9 mouse cellular contexts compared by ENCODE assay signal in the genomic region with DNA sequence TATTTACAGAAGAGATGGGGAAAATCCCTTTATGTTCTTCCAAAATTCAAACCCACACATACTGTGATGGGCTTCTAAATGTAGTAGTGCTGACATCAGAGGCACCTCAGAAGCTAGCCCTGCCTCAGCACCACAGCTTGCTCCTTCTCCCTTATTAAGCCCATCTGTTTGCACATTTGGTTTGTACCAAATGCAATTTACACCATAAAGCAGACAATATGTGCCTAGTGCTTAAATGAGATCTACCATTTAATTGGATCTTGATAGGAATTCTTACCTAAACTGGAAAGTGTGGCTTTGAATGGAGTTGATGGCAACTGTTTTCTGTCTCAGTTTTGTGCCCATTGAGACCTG.
DNase-seq lines count a peak whose midpoint lies in the region; ATAC-seq and TF ChIP-seq lines count a peak whose summit lies in the region.
"Had no signal": no experiment of that assay in that cellular context is flagged by ENCODE, and none has a peak within 500 bp of the region (broad histone marks: within the 10 kb centered on the region; RNA-seq: fewer than 3 reads in every experiment).

No protein-coding gene starts in this region.

- no peaks in the 10 kb centered on the region for H3K9me3 ChIP-seq in hindbrain, embryonic 13.5 days
- no peaks in the 10 kb centered on the region for H3K9me3 ChIP-seq in hindbrain, embryonic 11.5 days (ENCODE audit: control insufficient read depth, low read length)
- no peaks in the 10 kb centered on the region for H3K9me3 ChIP-seq in embryonic facial prominence, embryonic 14.5 days (ENCODE audit: control insufficient read depth, low read length)
- no peaks in the 10 kb centered on the region for H3K9me3 ChIP-seq in limb, embryonic 15.5 days

- peaks cover 57% of the 10 kb centered on the region for H3K4me1 ChIP-seq in hindbrain, embryonic 13.5 days (replicated peaks)
- peaks cover 6% of the 10 kb centered on the region for H3K4me1 ChIP-seq in hindbrain, embryonic 11.5 days (replicated peaks; ENCODE audit: control insufficient read depth, insufficient read depth, low read length)
- peaks cover 26% of the 10 kb centered on the region for H3K4me1 ChIP-seq in embryonic facial prominence, embryonic 14.5 days (ENCODE audit: control insufficient read depth, insufficient read depth, low read length)
- peaks cover 18% of the 10 kb centered on the region for H3K4me1 ChIP-seq in limb, embryonic 15.5 days

- H3K4me3 ChIP-seq in hindbrain, embryonic 13.5 days = no peak overlapping the region
- no peak overlapping the region for H3K4me3 ChIP-seq in hindbrain, embryonic 11.5 days (ENCODE audit: low read depth, low read length)
- no peak overlapping the region for H3K4me3 ChIP-seq in embryonic facial prominence, embryonic 14.5 days (ENCODE audit: low read depth, low read length)
- no peak overlapping the region for H3K4me3 ChIP-seq in limb, embryonic 15.5 days
- H3K4me3 ChIP-seq: erythroblast, embryonic 14.5 days had no signal

- peak overlapping the region; percentile 87 for H3K27ac ChIP-seq in hindbrain, embryonic 13.5 days
- H3K27ac ChIP-seq in hindbrain, embryonic 11.5 days (ENCODE audit: low read depth, low read length) = no peak overlapping the region
- peak overlapping the region; percentile 73; the same call in 1 of the 2 replicates for H3K27ac ChIP-seq in embryonic facial prominence, embryonic 14.5 days (replicated peaks; ENCODE audit: low read depth, low read length)
- peak overlapping the region; percentile 74; the same call in 1 of the 2 replicates for H3K27ac ChIP-seq in limb, embryonic 15.5 days

- no peak for TF ChIP-seq POLR2A in brain, embryonic 14.5 days (IDR thresholded peaks at IDR 0.05; ENCODE audit: borderline replicate concordance, extremely low read depth, insufficient read depth, insufficient read length, poor library complexity, severe bottlenecking)

- H3K9ac ChIP-seq in hindbrain, embryonic 13.5 days = no peak overlapping the region
- H3K9ac ChIP-seq in hindbrain, embryonic 11.5 days (ENCODE audit: low read depth, low read length) = no peak overlapping the region
- H3K9ac ChIP-seq in embryonic facial prominence, embryonic 14.5 days (ENCODE audit: low read depth, low read length) = no peak overlapping the region
- H3K9ac ChIP-seq in limb, embryonic 15.5 days = no peak overlapping the region

- no peak for DNase-seq in hindbrain, embryonic 11.5 days (ENCODE audit: low spot score)
- peak; percentile 90 for DNase-seq in brain, embryonic 14.5 days (ENCODE audit: low read depth)
- DNase-seq in embryonic facial prominence, embryonic 14.5 days (ENCODE audit: low spot score) = no peak
- no peak for DNase-seq in spleen, adult 18-20 months
- DNase-seq in natural killer cell, adult 2 months (ENCODE audit: low spot score in 2 of 2) = no peak
- DNase-seq in lung, postnatal 4 days = no peak

- no peaks in the 10 kb centered on the region for H3K27me3 ChIP-seq in hindbrain, embryonic 13.5 days
- no peaks in the 10 kb centered on the region for H3K27me3 ChIP-seq in hindbrain, embryonic 11.5 days (ENCODE audit: control insufficient read depth, insufficient read depth, low read length)
- no peaks in the 10 kb centered on the region for H3K27me3 ChIP-seq in embryonic facial prominence, embryonic 14.5 days (replicated peaks; ENCODE audit: control insufficient read depth, insufficient read depth, low read length)
- H3K27me3 ChIP-seq in limb, embryonic 15.5 days = no peaks in the 10 kb centered on the region

- peak overlapping the region; percentile 46 for H3K4me2 ChIP-seq in hindbrain, embryonic 13.5 days
- no peak overlapping the region; the same call in 1 of the 2 replicates for H3K4me2 ChIP-seq in hindbrain, embryonic 11.5 days (replicated peaks; ENCODE audit: low read depth, low read length)
- peak overlapping the region; percentile 36 for H3K4me2 ChIP-seq in embryonic facial prominence, embryonic 14.5 days (ENCODE audit: low read depth, low read length)
- H3K4me2 ChIP-seq in limb, embryonic 15.5 days = no peak overlapping the region

- TF ChIP-seq CTCF in brain, embryonic 14.5 days (IDR thresholded peaks at IDR 0.05; ENCODE audit: borderline replicate concordance, extremely low read depth, insufficient read depth, insufficient read length) = no peak

- no peaks in the 10 kb centered on the region for H3K36me3 ChIP-seq in hindbrain, embryonic 13.5 days
- H3K36me3 ChIP-seq in hindbrain, embryonic 11.5 days (ENCODE audit: control insufficient read depth, insufficient read depth, low read length) = no peaks in the 10 kb centered on the region
- H3K36me3 ChIP-seq in embryonic facial prominence, embryonic 14.5 days (ENCODE audit: control insufficient read depth, insufficient read depth, low read length) = no peaks in the 10 kb centered on the region
- no peaks in the 10 kb centered on the region for H3K36me3 ChIP-seq in limb, embryonic 15.5 days

- ATAC-seq in hindbrain, embryonic 13.5 days (ENCODE audit: low FRiP score) = no peak
- ATAC-seq in hindbrain, embryonic 11.5 days (ENCODE audit: low FRiP score) = no peak
- ATAC-seq in embryonic facial prominence, embryonic 14.5 days (ENCODE audit: low read depth) = no peak
- no peak for ATAC-seq in limb, embryonic 15.5 days (ENCODE audit: insufficient number of reproducible peaks, low FRiP score, low TSS enrichment, low read depth)

Comparison
In these comparisons a context has a peak if more than half of its experiments do, and no peak if none do; other contexts are left out.
1. H3K4me2 ChIP-seq: peak in hindbrain, embryonic 13.5 days (single experiment) and embryonic facial prominence, embryonic 14.5 days (single experiment); none in hindbrain, embryonic 11.5 days (single experiment) and limb, embryonic 15.5 days (single experiment).